Mouse (Mus musculus): Measurements from ENCODE around the gene Ets1.

DNA sequence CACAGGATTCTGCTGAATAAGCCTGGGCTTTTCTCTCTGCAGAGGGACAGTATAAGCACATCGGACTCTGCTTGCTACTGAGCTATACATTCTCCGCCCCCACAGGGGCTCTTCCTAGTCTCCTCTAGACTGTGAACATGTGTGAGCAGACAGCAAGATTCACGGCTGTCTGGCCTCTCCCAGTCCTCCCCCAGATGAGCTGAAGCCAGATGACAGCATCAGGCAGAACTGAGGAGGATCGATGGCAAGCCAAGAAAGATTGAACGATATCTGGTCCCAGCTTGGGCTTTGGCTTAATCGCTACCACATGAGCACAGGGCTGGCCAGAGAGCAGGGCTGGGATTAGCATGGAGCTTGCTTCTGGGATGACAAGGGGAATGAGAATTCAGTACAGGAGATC, 155.7 kb downstream of the Ets1 start:
- TF ChIP-seq CTCF (IDR thresholded peaks at IDR 0.05; ENCODE audit: control insufficient read depth, insufficient read depth, insufficient replicate concordance, low read depth, low read length) (no peak), POLR2A (IDR thresholded peaks at IDR 0.05; ENCODE audit: control insufficient read depth, low read depth, low read length) (no peak)

Data from testis, adult 2 months (tissue).